Mouse (Mus musculus) skeletal muscle tissue, adult 2 months (tissue): ENCODE results near the gene Pde4d.

Experiments used
- DNase-seq: peaks from one replicate; pipeline ENCODE4 v3.0.0-alpha.2; 2012; ENCODE audit warnings: low read depth, low spot score

The Pde4d gene

GRCm38 (mm10) chr13:109558341-109559257 lies 1108.9 kb downstream of the Pde4d start:
- peak; percentile 13 for DNase-seq

DNA sequence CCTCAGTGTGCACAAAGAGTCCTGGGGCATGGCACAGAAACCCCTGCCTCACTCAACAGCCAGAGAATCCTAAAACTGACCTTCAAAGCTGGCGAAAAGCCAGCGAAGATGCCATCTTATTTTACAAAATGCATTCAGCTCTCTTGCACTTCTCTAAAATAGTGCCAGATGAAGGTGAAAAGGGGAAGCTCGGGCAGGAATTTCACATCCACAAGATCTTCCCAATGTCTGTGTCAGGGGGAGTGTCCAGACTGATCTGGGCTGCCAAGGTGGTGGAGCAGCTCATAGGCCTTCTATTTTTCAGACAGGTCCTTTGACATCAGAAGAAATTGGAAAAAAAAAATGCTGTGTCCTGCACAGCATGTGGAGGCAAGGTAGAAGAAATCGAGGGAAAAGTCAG lies 1110.5 kb downstream of the Pde4d start:
- no peak for DNase-seq

DNA sequence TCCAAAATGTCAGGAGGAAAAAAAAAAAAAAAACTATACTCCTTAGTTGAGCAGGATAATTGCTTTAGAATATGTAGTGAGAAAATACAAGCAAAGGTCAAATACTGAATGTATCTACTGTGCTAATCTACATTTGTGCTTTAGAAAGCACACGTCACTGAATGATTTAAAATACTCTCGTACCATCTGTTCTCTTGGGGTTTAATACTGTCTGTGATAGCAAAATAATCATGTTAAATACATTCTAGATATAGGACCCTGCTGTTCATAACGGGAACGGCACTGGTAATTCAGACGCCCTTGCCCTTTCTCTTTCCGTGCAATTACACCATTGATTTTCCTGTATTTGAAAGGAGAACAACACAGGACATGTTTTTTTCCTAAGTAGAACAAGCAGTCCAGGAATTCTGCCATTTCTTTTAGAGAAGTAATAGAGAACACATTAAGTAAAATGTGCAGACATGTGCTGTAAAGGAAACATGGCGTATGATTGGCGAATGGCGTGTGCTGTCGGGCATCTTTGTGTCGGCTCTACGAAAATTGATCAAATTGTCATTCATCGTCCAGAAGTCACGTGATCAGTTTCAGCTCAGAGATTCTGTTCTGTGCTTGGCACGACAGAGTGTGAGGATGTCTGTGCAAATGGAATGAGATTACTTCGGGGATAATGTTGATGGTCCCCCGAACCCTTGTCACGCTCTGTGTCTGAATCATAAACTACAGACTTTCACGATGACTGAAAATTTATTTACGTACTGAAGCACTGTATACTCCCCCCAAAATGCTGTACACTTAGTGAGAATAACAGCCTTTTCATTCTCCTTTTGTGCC lies 1119.1 kb downstream of the Pde4d start:
- no peak for DNase-seq

GRCm38 (mm10) chr13:109569491-109569890 lies 1119.7 kb downstream of the Pde4d start:
- no peak for DNase-seq

DNA sequence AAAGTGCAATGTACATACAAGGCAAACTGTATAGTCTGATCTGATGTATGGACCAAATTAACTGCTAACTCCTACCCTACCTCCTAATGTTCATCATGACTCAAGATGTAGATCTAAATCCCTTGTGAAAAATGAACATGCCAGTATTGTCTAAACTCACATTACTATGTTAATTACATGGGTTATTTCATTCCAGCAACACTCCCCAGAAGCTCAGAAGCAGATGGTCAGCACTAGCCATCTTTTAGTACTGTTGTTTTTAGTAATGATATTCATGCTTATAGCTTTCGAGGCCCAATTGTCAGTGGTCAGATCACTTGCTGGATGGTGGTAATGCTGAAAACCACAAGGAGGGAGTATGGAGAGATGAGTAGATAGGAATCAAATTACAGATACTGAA lies 1127.0 kb downstream of the Pde4d start:
- DNase-seq, result no peak

DNA sequence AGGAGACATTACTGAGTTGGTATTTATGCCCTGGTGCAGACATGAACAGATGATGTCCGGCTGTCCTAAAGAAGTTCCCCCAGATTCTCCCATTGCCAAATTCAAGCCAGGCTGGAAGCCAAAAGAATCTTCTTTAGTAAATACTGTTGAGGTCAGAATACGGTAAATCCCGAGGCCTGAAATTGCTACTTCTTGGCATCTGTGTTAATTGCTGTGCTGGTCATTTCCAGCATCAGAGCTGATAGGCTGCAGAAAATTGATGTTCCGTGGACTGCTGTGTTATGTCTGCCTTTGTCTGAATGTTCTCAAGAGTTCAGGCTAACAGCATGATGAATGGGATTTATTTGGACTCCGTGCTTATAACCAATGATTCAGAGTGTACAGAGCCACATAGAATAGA lies 1127.7 kb downstream of the Pde4d start:
- DNase-seq, result peak; percentile 13

DNA sequence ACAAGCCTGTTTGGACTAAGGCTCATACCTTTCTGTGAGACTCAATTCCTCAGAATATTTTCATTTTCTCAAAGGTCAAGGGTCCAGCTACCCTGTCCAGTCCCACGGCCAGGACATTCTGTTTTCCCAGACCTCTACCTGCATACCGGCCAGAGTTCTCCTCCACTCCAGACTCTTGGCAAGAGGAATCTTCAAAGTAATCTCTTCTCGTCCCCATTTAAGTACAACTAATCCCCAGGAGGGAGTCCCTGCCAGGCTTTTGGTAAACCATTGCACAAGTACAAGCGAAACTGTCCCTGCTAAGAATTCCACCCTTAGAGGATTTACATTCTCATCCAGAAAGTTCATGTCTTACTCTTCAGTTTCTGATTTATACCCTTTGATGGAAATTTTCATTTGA lies 1128.2 kb downstream of the Pde4d start:
- peak; percentile 33 for DNase-seq

DNA sequence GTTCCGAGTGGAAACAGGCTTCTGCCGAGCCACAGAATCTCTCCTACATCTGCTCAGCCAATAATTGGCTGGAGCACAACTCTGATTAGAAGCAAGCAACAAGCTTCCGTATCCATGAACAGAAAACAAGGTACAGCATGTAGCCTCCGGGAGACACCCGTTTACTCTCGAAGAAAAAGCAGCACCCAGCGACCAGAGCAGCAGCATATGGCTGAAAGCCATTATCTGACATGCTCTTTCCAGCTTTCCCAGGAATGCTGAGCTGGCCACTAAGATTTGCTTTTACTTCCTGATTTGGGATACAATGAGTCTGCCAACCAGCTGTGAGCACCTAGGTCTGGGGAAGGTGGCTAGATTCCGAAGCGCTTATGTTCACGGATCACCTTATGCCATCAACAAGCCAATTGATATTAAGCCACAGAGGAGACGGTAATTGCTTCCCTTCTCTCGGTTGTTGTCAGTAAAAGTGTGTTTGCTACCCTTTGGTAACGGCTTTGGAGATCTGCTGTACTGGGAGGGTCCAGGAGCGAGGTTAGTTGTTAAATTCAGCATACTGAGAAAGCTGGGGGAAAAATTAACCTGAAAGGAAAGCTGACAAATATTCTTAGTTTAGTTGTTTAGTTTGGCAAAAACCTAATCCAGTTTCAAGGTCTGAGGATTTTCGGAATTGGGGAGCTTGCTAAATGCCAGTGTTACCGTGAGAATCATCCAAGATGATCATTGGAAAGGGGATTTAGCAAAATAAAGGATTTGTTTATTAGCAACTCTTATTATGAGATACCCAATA lies 1131.7 kb downstream of the Pde4d start:
- no peak for DNase-seq

DNA sequence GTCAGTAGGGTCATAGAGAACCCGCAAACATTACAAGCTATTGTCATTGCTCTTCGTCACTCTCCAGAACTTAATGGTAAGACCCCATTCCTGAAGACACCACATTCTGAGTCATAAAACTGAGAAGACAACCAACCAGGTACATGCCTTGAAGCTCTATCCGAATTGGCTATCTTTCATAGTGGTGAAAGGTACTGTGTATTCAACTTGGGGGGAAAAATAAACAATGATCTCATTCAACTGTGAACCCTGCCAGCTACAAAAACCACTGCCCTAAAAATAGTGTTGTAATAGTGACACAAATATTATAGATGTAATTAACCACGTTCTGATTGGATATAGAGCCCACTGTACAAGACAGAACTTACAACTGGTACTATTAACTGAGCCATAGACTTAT lies 1140.3 kb downstream of the Pde4d start:
- no peak for DNase-seq

GRCm38 (mm10) chr13:109592192-109592797 lies 1142.5 kb downstream of the Pde4d start:
- no peak for DNase-seq

DNA sequence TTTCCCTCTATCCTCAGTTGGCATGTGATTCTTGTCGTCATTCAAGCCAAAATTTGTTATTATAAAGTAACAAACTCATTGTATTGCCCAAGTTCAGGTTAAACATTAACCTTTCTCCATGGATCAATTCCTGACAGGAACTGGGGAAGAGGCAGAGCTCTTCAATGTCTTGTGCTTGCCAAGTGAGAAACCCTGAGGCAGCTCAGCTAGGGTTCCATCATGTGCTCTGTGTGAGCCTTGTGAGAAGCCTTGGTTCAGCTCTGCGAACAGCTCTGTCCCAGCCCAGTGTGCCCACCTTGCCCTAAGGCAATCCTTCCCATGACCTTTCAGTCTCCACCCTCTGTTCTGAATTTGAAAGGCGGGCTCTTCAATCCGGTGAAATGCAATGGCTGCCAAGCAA lies 1150.0 kb downstream of the Pde4d start:
- DNase-seq, result no peak

DNA sequence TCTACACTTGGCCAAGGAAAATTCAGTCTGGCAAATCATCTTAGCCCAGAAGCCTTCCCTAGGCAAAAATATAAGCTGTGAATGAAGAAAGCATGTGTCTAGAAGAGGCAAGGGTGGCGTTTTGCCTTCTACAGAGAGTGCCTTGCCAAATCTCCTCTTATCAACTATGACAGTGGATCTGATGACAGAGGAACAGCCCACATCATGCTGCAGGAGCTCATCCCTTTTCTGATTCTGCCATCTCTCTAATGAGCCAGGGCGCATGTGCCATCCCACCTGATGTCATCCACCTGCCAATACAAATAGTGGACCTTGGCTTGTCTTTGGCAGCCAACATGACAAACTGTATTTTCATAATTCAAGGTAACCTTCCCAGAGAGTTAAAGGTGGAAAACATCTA lies 1154.3 kb downstream of the Pde4d start:
- no peak for DNase-seq

GRCm38 (mm10) chr13:109605140-109605539 lies 1155.4 kb downstream of the Pde4d start:
- no peak for DNase-seq

DNA sequence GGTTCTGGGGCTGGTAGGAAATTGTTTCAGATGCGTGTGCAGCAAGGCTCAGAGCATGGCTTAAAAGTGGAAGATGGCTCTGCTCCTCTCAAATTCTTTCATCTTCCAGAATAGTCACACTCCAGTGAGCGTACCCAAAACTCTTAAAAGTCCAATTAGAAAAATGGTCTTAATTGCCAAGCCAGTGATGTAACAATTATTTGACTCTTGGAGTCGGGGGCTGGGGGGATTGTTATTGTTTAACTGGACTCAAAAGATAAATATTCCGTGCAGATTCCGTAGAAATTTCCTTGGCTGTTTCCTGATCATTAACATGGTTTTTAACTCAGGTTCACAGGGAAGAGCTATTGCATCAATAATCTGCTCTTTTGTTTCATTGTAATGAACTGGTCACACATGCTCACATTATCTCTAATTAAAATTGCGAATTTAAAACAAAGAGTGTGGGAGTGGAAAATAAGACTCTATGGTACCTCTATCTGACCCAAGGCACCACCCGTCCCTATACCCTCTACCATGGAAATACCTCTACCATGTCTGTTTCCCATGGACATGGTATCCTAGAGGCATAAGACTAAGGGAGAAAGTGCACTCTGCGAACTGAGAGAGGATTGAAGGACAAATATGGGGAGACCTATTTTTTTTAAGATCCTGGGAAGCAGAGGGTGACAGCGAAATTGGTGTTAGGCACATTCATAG lies 1159.5 kb downstream of the Pde4d start:
- DNase-seq, result no peak

DNA sequence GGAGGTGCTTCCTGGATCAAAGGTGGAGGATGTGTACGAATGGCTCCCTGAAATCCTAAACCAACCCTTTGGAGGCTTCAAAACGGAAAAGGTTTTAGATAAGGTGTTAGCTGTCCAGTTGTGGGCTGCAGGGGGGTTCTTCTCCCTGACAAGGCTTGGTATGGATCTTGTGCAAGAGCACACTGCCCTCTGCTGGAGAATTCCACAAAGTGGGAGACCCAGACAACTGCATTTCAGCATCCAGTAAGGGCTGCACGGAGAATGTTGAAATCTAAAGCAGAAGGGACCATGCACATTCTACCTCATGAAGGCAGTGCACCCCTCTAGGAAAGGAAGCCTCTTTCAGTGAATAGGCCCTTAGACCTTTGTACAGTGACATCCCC lies 1160.0 kb downstream of the Pde4d start:
- peak; percentile 34 for DNase-seq

GRCm38 (mm10) chr13:109610772-109611171 lies 1161.0 kb downstream of the Pde4d start:
- no peak for DNase-seq

DNA sequence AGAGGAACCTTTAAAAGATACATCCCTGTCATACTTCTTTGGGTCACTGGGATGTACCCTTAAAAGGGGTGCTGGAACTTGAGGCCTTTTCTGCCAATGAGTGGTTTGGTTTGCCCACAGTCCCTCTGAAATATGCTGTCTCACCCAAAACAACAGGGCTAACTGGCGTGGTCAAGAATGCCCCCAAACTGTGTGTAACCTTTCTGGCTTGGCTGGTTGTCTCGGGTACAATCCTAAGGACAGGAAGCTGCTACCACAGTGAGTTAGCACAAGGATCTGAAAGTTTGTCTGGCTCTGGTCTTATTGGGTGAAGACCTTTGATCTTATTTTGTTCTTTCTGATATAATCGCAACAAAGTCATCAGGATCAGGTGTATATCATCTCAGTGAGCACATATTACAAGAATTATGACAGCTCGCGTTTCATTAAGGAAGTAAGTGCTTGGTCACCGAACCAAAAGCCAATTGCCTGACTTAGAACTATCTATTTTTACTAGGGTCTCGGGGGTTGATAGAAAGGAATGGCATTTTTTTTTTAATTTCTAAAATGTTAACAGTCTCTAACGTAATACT lies 1165.6 kb downstream of the Pde4d start:
- no peak for DNase-seq

DNA sequence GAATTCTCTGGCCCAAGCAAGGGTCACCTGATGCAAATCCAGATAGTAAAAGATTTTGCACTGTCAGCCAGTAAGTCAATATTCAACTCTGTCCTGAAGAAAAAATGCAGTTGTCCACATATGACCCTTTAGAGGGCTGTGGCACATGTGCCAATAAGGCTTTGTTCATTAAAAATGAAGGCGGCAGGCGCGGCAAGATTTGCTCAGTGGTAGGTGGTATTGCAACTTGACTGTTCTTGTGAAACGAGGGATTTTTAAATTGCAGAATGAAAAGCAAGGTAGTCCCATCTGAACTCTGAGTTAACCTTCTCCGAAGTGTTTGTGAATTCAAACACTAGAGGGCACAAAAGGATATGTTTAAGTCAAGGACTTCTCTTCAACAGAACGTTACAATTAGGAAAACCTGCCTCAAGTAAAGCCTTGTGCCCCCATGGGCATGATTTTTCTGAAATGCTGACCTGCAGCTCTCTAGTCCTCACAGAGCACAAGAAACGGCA lies 1166.1 kb downstream of the Pde4d start:
- DNase-seq, result peak; percentile 25

DNA sequence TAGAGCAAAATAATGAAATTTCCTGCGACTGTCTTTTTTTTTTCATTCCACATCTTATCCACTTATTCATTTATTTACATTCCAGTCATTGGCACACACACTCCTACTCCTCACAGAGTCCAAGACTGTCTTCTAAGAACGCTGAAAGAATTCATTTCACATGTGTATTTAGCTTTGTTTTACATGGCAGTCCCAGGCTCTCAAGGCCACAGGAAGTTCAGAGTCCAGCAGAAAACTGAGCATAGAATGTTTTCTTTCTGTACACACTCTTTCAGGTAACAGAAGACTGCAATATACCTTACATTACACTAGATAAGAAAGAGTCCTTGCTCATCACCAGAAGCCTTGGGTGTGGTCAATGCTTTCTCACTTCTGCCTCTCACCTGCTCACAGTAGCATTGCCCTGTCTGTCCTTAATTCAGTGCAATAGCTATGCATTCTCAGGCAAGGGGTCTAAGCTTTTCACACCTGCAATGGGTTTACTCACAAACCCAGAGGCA lies 1169.5 kb downstream of the Pde4d start:
- DNase-seq, result no peak

DNA sequence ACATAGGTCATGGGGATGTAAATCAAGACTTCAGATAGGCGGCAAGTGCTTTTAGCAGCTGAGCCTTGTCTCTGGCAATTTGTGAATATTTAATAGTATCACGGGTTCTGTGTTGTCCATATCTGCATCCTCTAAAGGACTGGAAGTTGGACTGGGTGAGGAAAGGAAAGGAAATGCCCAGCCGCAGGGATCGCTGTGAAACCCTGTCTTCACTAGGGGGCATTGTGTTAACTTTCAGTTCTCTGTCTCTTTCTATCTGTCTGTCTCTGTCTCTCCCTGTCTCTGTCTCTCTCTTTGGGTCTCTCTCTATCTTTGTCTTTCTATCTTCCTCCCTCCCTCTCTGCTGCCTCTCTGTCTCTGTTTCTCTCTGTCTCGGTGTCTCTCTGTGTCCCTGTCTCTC lies 1172.5 kb downstream of the Pde4d start:
- DNase-seq, result no peak
